Mouse (Mus musculus): ENCODE data around the gene B3gnt8.

The B3gnt8 gene

DNA sequence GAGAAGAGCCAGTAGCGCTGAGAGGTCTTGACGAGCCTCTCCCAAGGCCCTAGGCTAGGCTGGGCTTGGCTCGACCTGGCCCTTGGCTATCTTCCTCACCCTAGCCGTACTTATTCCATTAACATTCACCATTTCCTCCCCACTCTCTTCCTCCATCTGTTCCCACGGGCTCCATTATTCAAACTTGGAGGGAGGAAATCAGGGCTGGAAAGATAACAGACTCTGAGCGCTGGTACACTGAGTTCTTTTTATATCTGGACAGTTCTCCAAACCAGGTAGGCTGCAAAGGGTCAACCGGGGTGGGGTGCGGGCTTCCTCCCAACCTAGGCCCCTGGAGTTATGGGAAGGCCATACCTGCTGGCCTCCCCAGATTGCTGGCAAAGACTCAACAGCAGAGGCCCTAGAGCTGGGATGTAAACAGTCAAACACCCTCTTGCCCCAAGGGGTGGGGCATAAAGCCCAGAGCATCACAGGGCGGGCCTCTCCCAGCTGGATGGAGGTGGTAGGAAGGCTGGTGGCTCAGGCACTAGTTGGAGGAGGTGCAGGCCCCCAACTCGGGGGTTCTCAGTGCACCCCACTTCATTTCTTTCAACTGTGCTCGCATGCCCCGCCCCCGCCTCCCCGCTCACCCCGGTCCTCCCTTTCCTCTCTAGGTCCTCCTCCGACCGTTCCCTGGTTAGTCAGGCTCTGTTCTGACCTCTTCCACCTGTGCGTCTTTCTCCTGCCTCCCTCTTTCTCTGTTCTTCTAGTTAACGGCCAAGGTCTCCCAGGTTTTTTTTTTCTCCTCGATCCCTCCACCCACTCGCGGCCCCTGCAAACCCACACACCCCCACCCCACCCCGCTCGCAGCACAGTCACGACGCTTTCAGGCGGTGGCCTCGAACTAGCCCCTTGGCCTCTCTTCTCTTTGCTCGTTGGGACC is at the start of gene B3gnt8:
B3gnt8 (plus strand) TSS at position 146 of the 922 bp plus-strand sequence.
- peak; percentile 43 to 52 for DNase-seq

DNA sequence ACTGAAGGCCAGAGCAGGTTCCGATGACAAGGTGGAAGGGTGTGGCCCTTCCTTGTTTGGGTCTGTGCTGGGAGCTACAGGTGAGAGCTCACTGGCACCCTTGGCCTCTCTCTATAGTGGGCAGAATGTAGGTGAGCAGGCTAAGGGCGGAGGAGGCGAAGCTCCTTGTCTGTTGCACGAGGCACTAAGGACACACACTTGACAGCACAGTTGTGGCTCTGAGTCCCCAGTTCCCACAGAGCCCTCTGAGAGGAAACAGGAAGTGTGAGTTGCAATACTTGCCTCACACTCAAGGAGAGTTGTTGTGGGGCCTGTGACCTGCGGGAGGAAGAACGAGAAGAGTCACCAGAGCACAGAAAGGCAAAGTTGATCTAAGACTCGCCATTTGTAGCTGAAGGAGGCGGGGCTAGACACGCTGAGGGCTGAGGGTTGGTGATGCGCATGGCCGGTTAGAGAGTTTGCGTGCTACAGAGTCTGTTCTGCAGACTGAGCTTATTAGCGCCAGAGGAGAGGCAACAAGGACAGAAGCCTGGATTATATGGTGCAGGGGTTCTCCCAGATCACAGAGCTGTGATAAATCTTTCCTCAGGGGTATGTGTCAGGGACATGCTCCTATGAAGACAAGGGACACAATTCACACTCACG is 49.5 kb upstream of the B3gnt8 start:
- DNase-seq = peak; percentile 73 to 80

DNA sequence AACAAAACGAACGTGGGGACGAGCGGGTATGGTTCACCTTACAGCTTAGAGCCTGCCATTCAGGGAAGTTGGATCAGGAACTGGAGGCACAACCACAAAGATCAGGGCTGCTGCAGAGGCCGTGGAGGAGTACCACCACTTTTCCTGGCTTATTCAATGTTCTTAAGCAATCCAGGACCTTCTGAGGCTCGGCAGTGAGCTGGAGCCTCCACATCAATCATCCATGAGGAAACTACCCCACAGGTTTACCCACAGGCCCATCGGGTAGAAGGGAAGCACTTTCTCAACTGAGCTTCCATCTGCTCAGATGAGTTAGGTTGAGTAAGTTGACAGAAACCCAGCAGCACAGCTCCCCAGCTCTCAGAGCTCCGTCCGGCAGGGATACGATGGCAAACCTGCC is 47.0 kb upstream of the B3gnt8 start:
- no peak for DNase-seq

DNA sequence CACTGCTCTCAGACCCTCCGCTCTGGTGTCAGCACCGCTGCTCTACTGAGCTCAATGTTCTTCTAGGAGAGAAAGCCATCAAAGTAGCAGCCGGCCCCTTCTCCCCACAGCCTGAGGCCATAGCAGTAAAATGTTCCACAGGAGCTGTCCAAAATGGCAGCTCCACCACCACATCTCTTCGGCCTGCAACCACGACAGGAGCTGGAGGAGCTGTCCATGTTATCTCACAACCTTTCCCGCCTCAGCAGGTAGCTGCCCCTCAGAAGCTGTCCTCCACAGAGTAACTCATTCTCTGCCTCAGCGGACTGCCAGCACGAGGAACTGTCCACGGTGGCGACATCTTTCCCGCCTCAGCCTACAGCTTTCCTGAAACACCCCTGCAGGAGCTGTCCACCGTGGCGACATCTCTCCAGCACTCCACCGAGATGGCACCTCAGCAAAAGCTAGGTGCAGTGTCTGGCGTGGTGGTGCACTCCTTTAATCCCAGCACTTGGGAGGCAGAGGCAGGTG is 44.1 kb upstream of the B3gnt8 start:
- DNase-seq = no peak

DNA sequence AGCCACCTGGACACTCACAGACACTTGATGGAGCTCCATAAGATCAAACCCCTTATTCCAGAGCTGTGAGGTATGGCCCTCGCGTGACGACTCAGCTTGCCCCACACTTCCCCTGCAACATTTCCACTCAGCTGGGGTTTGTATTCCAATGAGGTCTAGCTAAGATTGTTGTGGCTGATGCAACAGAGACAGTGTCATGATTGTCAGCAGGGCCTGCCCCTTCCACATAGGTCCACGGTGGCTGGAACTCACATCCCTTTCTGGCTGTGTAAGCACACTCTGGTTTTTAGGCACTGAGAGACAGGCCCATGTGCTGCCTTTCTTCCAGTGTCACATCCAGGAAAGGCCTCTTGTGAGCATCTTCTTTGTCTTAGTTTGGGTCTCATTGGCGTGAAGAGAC is 41.8 kb upstream of the B3gnt8 start:
- DNase-seq = no peak

DNA sequence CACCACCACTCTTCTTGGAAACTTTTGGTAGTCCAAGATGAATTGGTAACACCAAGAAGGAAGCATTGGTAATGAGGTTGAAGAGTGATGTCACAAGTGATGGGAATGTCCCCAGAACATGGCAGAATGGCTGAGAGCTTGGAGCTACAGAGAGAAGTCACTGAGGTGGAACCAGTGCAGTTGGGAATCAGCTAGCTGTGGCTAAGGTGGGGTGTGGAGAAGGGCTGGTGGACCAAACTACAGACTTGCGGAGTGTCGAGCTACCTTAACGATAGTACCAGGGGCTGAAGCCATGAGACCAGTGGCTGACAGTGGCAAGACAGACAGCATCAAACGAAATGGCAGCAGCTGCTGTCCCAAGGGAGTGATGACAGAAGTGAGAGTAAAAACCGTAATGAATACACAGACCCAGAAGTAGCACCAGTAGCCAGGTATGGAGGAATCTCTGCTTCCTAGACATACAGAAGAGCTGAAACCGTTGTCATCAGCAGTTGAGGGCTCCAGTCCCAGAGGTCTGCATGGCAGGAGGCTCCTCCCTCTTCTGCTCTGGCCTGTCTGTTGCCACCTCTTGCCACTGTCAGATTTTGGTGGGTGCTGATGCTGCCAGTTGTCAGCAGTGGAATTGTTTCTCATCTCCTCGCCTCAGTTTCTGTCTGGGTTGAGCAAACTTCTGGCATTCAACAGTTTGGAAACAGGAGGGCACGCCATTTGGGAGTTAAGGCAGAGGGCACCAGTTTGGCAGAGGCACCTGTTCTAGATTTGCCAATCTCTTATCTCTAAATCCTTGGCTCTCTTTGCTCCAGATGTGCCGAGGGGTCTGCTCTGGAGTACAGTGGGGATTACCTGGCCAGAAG is 40.9 kb upstream of the B3gnt8 start:
- DNase-seq = peak; percentile 56 to 58

DNA sequence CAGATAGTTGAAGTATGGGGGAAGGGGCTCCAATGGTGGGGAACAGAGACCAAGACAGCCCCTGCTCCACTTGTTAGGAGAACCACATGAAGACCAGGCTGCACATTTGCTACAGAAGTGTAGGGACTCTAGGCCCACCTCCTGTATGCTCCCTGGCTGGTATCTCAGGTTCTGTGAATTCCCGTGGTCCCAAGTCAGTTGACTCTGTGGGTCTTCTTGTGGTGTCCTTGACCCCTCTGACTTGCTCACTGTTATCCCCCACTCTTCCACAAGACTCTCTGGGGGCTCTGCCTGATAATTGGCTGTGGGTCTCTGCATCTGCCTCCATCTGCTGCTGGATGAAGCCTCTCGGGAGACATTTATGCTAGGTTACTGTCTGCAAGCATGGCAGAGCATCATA is 35.2 kb upstream of the B3gnt8 start:
- DNase-seq = no peak

DNA sequence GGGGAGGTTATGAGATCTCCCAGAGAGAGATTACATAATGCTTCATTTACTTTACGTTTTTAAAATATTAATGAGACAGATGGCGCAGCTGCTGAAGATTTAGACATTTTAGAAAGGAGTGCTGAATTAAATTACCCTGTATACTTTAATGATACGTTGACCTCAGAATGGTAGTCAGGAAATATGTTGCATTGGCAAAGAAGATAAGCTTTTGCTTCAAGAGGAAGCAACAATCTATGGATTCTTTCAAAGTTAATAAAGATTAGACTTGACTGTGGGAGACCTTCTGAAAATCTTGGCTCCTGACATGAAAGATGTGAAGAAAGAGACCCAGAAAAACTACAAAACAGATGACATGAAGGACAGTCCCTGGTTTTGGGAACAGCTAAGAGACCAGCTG is 32.6 kb upstream of the B3gnt8 start:
- no peak for DNase-seq

DNA sequence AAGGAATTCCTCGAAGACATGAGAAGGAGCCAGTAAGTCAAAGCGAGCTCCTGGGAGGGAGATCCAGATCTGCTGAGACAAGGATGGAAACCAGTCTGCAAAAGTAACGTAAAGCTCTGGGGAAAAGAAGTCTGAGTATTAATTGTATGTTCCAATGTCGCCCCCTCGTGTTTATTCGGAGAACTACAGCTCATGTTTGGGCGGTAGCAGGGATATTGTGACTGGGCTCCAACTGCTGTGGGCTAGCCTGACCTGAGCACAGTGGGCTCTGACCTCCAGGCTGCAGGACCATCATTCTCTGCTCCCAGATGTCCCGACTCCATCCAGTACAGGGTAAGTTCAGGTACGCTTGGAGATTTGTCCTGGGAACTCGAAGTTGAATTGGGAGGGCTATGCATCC is 26.8 kb upstream of the B3gnt8 start:
- DNase-seq = peak; percentile 89 to 90

DNA sequence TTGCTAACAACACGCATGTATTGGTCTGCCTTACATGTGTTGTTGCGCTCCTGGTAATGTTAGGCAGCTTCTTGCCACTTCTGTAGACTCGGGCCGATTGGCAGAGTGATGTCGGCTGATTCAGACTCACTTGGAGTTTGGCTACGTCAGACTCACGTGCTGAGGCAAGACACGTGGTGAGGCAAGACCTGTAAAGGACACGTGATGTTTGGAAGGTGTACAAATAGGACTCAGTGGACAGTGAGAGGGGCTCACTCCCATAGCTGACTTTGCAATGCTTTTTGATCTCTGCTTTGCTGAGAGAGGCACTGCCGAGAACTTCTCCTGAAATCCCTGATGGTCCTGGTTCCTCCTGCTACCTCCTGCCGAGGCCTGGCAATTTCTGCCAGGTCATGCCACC is 25.8 kb upstream of the B3gnt8 start:
- no peak for DNase-seq

DNA sequence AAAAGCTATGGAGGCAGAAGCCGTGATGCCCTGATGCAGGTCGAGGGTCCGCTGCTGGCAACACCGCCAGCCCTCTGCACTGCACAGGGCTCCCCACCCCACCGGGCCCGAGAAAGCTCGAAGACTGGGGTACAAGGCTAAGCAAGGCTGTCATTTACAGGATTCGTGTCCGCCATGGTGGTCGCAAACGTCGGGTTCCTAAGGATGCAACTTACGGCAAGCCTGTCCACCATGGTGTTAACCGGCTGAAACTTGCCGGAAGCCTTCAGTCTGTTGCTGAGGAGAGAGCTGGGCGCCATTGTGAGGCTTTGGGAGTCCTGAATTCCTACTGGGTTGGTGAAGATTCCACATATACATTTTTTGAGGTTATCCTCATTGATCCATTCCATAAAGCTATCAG is 25.1 kb upstream of the B3gnt8 start:
- DNase-seq = no peak

DNA sequence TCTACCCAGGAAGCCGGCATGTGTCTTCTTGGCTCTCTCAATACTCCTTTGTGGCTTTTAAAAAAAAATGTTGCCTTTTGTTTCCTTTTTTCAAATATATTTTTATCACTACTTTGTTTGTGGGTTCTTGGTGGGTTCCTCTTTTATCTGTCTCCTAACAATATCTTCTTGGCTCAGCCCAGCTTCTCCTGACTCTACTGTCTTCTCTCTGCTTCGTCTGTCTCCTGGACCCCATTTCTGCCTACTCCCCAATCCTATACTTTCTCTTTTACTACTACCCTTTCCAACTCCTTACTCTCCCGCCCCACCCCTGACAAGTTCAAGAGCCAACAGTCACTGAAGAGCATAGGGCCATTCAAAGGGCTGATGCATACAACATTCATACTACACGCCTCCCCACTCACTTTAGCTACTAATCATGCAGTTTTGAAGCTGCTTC is 19.8 kb upstream of the B3gnt8 start:
- DNase-seq = peak; percentile 49 to 54

DNA sequence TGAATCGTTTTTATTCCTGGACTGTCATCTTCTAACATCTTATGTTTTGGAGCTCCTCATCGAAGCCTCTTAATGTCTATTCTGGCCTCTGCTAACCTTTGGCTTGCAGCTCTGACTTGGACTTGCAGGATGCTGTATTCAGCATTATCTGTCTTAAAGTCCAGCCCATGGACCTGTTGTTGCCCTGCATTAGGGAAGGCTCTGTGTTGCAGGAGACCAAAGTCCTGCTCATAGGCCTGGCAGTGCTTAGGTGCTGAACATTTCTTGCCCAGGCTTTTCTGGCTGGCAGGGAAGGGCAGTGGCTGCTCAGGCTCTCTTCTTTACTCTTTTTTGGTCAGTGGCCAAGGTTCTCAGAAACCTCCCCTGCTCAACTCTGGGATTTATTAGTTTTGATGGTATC is 19.3 kb upstream of the B3gnt8 start:
- no peak for DNase-seq

DNA sequence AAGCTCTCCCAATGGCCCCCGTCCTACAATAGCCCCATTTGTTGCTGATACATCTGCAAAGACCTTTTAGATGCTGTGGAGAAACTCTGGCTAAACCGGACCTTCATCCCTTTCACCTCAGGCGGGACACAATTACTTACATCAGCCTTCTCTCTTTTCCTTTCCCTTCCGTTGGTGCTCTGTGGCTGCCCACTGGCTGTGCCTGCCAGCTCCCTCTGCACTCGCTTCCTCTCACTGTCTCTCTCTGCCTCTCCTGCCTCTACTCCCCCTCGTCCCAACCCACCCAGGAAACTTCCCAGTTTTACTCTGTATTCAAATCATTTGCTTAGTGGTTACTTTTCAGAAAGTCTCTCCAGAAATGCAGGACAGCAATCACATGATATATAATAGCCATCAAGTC is 16.4 kb upstream of the B3gnt8 start:
- DNase-seq = no peak

DNA sequence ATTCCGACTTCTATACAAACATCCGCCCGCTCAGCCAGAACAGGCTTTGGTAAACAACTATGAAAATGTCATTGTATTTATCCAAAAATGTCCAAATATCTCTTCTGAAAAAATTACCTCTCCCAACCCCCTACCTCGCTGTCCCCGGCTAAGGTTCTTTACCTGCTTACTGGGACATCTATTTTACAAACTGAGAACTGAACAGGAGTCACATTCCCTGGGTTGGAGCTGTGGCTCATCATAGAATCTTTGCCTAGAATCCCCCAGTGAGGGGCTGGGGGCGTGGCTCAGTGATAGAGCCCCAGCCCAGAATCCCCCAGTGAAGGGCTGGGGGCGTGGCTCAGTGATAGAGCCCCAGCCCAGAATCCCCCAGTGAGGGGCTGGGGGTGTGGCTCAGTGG is 15.0 kb upstream of the B3gnt8 start:
- DNase-seq = no peak

DNA sequence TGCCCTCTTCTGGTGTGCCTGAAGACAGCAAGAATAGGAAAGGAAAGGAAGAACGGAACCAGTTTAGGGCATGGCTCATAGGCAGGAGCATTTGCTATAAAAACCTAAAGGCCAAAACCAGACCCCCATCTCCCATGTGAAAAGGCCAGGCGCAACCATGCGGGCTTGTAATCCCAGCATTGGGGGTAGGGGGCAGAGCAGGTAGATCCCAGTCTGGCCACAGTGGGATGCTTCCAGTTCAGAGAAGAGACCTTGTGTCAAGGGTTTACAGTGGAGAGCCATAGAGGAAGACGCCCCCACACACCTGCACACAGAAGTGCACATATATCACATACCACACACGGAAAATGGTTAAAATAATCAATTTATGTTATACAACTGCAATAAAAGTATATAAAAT is 12.4 kb upstream of the B3gnt8 start:
- no peak for DNase-seq

DNA sequence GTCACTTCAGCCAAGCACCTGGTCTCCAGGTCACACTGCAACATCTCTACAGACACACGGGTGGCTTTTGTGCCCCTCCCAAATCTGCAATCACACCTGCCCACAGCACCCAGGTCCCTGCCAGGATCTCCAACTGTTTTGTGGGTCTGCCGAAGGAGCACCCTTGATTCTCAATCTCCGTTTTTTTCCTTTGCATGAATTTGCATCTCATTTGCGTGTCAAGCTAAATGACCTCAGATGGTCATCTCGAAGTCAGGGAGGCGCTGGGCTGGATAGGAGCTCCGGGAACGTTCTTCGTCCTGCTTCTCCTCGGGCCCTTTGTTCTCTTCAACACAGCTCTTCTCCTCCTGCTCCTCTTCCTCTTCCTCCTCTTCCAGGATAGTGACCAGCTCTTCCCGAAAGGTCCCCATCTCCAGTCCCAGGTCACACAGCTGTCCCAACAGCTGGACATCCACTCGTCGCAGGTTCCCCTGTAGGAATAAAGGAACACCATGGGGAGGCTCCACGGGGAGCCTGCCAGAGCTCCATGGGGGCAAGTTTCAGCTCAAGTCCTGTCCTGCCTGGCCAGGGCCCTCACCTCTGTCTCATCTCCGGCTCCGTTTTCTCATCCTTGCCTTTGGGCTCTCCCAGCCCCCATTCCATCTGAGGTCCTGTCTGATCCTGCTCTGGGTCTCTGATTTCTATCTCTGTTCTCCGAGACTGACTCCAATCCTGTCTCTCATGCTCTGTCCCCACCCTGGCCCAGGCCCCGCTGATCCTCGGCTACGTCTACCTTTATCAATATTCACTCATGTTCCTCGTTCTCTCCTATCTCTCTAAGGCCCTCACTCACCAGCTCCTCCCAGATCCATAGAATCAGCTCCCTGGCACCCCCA is 11.4 kb upstream of the B3gnt8 start:
- no peak for DNase-seq

DNA sequence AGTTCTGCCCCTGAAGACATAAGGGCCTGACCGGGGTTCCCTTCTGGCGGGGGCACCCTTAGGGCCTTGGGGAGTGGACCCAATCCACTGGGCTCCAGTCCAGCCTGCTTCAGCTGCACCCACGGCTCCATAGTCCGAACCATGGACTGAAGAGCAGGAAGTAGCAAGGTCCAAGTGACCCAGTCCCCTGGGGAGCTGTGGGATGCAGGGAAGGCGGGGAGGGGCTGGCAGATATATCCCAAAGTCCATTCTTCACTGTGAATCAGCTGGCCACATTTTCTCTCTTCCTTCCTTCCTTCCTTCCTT is 10.8 kb upstream of the B3gnt8 start, which contains the start of gene Erich4:
Erich4 (minus strand) TSS at position 187 of the 306 bp plus-strand sequence.
- no peak for DNase-seq

DNA sequence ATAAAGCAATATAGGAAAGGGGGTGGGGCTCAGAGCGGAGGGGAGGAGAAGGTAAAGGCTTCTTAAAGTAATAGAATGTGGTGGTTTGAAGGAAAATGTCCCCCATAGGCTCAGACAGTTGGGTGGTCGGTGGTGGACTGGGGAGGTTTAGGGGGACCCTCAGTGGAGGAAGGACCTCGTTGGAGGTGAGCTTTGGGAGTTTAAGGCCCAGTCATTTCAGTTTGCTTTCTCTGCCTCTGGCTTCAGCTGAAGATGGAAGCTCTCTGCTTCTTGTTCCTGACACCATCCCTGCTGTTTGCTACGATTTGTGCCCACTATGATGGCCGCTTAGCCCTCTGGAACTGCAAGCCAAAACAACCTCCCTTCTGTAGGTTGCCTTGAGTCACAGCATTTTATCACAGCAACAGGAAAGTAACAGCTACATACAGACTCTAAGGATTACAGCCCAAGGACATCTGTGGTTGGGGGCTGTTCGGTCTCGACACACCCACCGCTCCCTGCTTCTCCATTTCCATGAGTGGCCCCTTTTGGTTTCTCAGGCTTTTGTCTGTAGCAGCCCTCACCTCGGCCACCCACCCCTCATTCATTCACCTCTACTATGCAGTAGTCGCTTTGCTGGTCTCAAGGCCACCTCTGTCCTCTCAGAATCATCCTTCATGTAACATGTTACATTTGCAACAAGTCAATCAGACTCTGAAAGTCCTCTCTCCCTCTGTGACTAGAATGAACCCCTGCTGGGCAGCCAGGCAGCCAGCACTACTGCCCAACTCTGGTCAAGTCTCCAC is 8.9 kb upstream of the B3gnt8 start:
- no peak for DNase-seq

DNA sequence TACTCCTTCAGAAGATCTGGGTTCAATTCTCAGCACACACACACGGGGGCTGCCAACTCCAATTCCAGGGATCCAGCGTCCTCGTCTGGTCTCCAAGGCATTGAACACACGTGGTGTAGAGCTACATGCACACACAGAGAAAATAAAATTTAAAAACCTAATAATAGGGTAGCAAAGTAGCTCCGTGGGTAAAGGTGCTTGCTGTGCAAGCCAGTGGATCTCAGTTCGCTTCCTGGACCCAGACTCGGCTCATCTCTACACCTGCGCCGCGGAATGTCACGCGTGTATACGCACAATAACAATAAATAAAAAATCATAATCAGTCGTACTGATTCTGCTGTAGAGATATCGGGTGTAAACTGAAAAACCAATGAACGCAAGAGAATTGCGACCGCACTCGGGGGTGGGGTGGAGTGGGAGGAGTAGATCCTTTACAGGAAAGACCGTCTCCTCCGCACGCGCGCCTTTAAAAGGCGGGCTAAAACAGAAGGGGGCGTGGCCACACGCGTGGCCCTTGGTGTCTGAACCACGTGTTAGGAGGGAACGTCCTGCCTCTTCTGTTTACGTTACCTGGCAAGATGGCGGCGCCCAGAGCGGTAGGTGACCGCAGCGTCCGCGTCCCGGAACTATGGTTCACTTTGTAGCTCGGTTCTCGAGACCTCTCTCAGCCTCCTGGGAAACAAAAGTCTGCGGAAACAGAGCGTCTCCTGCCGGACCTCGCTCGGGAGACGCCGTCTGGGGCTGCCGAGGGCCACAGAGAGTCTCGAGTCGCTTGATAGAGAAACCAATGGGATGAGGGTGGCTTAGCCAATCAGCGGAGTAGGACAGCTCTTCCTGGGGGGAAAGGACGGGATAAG is 7.4 kb upstream of the B3gnt8 start, which contains the start of gene Dmac2:
Dmac2 (plus strand) TSS at position 550 of the 857 bp plus-strand sequence.
- peak; percentile 96 to 97 for DNase-seq

DNA sequence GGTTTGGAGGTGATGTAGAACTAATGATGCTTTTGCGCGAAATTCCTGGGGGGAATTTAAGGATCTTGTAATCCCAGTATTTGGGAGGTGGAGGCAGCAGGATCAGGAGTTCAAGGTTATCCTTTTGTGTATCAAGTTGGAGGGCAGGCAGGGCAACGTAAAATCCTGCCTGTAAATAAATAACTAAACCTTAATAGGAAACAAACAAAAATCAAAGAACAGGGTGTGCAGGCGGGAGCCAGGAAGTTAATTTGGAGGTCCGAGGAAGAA is 6.8 kb upstream of the B3gnt8 start:
- no peak for DNase-seq
